Mouse (Mus musculus) layer of hippocampus, adult 6 months (tissue): ENCODE data around the gene Gle1. TPM values are rescaled to one million over a fixed set of nuclear protein-coding genes. Genes with fewer than 3 reads are reported as not detected.

Source experiments
- long read RNA-seq, 2 experiments: library from polyadenylated mRNA; unstranded; transcript quantifications; one replicate each; pipeline ENCODE4 v2.0.0; 2019 to 2020
- microRNA-seq: library from miRNA; unstranded; fragments of <30 nt; microRNA quantifications from one replicate; pipeline ENCODE4 v1.2.0, GENCODE M21; 2020
- polyA plus RNA-seq: library from polyadenylated mRNA; unstranded; fragments of <200 nt; fragmentation: Nextera tagmentation; gene quantifications from 2 replicates; pipeline ENCODE4 v1.2.3, GENCODE M21; 2021

Gene Gle1
- 30.3 and 35.1 TPM in 2 replicates for polyA plus RNA-seq
- long read RNA-seq, experiment 1, full-length matches to known transcripts, result 77 of 107 reads
- long read RNA-seq, experiment 1, partial matches to known transcripts, result 9 of 107 reads
- long read RNA-seq, experiment 1, other reads (novel, unspliced or antisense), result 21 of 107 reads
- long read RNA-seq, experiment 2, full-length matches to known transcripts, result 527 of 603 reads
- long read RNA-seq, experiment 2, partial matches to known transcripts, result 25 of 603 reads
- long read RNA-seq, experiment 2, other reads (novel, unspliced or antisense), result 51 of 603 reads

DNA sequence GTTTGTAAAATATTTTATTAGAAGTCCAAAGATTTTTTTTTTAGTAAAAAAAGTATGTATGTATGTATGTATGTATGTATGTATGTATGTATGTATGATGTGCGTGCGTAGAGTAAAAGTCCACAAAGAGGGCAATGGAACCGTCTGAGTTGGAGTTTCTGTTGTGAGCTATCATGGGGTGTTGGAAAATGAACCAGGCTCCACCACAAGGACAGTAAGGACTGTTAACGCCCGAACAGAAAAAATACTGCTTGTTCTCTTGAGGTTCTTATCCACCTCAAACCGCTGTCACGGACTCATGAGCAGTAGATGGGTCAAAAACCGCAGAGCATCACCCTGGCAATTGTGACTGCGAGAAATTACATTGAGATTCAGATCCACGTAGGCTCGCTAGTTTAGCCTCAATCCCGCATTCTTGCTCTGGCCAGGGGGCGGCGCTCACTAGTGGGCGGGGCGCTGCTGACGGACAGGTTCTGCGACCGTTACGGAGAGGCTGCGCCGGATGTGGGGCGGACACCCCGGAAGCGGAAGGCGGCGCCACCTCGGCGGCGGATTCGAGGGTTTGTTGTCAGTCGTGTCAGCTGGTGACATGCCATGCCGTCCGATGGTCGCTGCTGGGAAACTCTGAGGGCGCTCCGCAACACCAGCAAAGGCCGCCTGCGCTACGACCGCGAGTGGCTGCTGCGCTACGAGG lies at the start of gene Gle1:
Gle1 (plus strand) TSS at position 521 of the 694 bp plus-strand sequence.

DNA sequence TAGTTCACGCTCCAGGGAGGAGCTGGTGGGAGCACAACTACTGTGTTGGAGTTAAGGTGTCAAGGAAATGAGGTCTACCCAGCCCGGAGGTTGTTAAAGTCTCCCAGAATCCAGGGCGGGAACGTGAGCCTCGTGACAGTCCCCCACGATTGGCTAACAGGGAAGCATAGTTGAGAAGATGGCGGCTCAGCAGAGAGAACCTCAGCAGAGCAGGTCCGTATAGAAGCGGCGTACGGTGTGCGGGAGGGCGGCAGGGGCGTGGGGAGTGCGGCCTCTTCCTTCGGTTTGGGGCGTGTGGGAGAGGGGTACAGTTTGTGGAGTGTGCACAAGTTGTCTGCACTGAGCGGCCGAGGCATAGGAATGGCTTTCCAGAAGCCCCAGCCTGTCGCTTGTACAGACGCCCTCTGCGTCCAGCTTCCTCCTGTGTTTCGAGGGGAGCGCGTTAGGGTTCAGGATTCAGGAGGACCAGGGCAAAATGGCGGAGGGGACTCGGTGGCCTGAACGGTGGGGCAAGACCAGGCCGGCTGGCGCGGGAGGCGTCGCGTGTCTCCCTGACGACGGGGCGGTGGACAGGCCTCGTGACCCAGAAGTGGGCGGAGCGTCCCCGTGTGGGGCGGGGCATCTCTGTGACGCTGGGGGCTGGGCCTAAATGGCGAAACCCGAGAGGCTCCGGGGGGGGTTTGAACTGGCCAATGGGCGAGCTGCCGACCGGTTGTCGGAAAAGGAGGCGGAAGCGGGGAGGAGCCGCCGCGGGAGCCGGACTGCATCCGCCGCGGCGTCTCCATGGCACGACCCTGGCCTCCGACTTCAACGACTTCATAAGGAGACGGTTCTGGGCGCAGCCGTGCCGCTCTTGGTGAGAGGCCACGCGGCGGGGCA lies 45.9 kb upstream of the Gle1 start, which contains the start of gene Odf2:
Odf2 (plus strand) TSS at position 156 of the 879 bp plus-strand sequence.

DNA sequence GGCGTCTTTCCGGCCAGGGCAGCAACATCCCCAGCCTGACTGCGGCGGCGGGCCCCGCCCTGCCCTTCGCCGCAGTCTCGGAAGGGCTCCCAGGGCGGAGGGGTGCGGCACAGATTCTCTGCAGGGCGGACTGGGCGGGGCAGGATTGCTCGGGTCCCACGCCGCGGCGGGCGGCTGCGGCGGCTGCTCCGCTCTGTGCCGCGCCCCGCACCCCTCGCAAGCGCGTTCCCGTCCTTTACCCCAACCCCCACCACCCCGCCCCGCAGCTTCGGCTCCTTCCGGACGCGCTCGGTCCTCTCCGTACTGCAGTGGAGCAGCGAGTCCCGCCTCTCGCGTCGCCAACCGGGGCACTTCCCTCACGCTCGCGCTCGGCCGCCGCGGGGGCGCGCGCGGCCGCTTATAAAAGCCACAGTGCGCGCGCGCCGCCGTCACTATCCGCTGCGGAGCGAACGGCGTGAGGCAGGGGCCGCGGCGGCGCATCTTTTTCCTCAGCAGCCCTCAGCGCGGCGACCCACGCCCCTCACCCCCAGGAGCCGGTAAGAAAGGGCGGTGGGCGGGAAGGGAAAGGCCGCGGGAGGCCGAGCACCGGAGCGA lies 30.1 kb downstream of the Gle1 start, which contains the start of gene Sptan1:
Sptan1 (plus strand) TSS at position 311 of the 594 bp plus-strand sequence.

Small RNA genes within 50 kb of the gene (microRNA-seq; reads per million reads assigned to microRNA genes)
- gene Mir6997, result 2.6 reads per million, percentile 6 among the genes with 10 or more reads in this experiment

Other genes starting within 250 kb of the Gle1 start
- gene Gm13420, start 183.7 kb upstream of the Gle1 start, polyA plus RNA-seq, result 0.21 and 0.73 TPM in 2 replicates
- gene Gm13547, start 176.1 kb upstream of the Gle1 start, polyA plus RNA-seq, result not detected in 2 replicates
- gene Coq4, start 147.9 kb upstream of the Gle1 start, polyA plus RNA-seq, result 36.6 and 40.7 TPM in 2 replicates
- 12.7 and 13.2 TPM in 2 replicates for gene Trub2, start 146.9 kb upstream of the Gle1 start, polyA plus RNA-seq
- gene Slc27a4, start 132.8 kb upstream of the Gle1 start, polyA plus RNA-seq, result 13.8 and 14.8 TPM in 2 replicates
- gene Urm1, start 115.4 kb upstream of the Gle1 start, polyA plus RNA-seq, result 1.6 and 3.3 TPM in 2 replicates
- 3.3 and 3.5 TPM in 2 replicates for gene Cercam, start 66.3 kb upstream of the Gle1 start, polyA plus RNA-seq
- gene Odf2, start 46.2 kb upstream of the Gle1 start, polyA plus RNA-seq, result 20.4 and 21.1 TPM in 2 replicates
- gene Sptan1, start 30.1 kb downstream of the Gle1 start, polyA plus RNA-seq, result 177 and 197 TPM in 2 replicates
- gene Wdr34, start 113.5 kb downstream of the Gle1 start, polyA plus RNA-seq, result 39.2 and 40.9 TPM in 2 replicates
- 164 and 217 TPM in 2 replicates for gene Set, start 122.0 kb downstream of the Gle1 start, polyA plus RNA-seq
- gene Pkn3, start 142.3 kb downstream of the Gle1 start, polyA plus RNA-seq, result 0.34 and 0.40 TPM in 2 replicates
- gene Zdhhc12, start 158.2 kb downstream of the Gle1 start, polyA plus RNA-seq, result 22.1 and 28.3 TPM in 2 replicates
- 13.4 and 14.0 TPM in 2 replicates for gene Zer1, start 189.2 kb downstream of the Gle1 start, polyA plus RNA-seq
- gene Tbc1d13, start 198.3 kb downstream of the Gle1 start, polyA plus RNA-seq, result 19.4 and 23.7 TPM in 2 replicates
- gene Endog, start 236.1 kb downstream of the Gle1 start, polyA plus RNA-seq, result 28.5 and 35.1 TPM in 2 replicates
- 29.8 and 30.8 TPM in 2 replicates for gene Spout1, start 243.0 kb downstream of the Gle1 start, polyA plus RNA-seq